10 mouse cellular contexts compared by ENCODE assay signal in genomic region chr2:134816383-134816782, GRCm38 (mm10). TPM values are rescaled to one million over a fixed set of nuclear protein-coding genes. Genes with fewer than 3 reads are reported as not detected.
DNase-seq lines count a peak whose midpoint lies in the region; ATAC-seq lines count a peak whose summit lies in the region.
"Had no signal": no experiment of that assay in that cellular context is flagged by ENCODE, and none has a peak within 500 bp of the region (broad histone marks: within the 10 kb centered on the region; RNA-seq: fewer than 3 reads in every experiment).

No protein-coding gene starts in this region.

- no peak overlapping the region for H3K4me2 ChIP-seq in kidney, embryonic 16.5 days (replicated peaks; ENCODE audit: low read depth, low read length)
- H3K4me2 ChIP-seq in kidney, embryonic 14.5 days (replicated peaks; ENCODE audit: low read depth, low read length): no peak overlapping the region
- H3K4me2 ChIP-seq: embryonic facial prominence, embryonic 12.5 days; heart, embryonic 13.5 days had no signal

- ATAC-seq in kidney, embryonic 16.5 days (ENCODE audit: low FRiP score, low TSS enrichment): peak; percentile 9; the same call in 1 of the 2 replicates
- no peak for ATAC-seq in kidney, embryonic 14.5 days (ENCODE audit: low FRiP score, low TSS enrichment)

- H3K9ac ChIP-seq in kidney, embryonic 16.5 days (replicated peaks; ENCODE audit: low read length): no peak overlapping the region
- no peak overlapping the region for H3K9ac ChIP-seq in kidney, embryonic 14.5 days (ENCODE audit: low read depth, low read length)
- H3K9ac ChIP-seq: embryonic facial prominence, embryonic 12.5 days; heart, embryonic 13.5 days had no signal

- no peak overlapping the region for H3K27ac ChIP-seq in kidney, embryonic 16.5 days (ENCODE audit: low read length)
- no peak overlapping the region for H3K27ac ChIP-seq in kidney, embryonic 14.5 days (ENCODE audit: low read depth, low read length)
- H3K27ac ChIP-seq: embryonic facial prominence, embryonic 12.5 days; heart, embryonic 13.5 days had no signal

- H3K4me1 ChIP-seq in kidney, embryonic 16.5 days (ENCODE audit: insufficient read depth, low read length): 0 out of 2 replicates have a peak, but pooled peaks cover 7% of the 10 kb centered on the region
- no peaks in the 10 kb centered on the region for H3K4me1 ChIP-seq in kidney, embryonic 14.5 days (ENCODE audit: control insufficient read depth, insufficient read depth, low read length)

- no peaks in the 10 kb centered on the region for H3K9me3 ChIP-seq in kidney, embryonic 16.5 days (ENCODE audit: low read length)
- H3K9me3 ChIP-seq in kidney, embryonic 14.5 days (ENCODE audit: control insufficient read depth, low read length): no peaks in the 10 kb centered on the region
- H3K9me3 ChIP-seq: embryonic facial prominence, embryonic 12.5 days; heart, embryonic 13.5 days had no signal

- DNase-seq in adrenal gland, adult 2 months: peak; percentile 55
- no peak for DNase-seq in adrenal gland, postnatal 4 days (ENCODE audit: low spot score in 2 of 2)
- DNase-seq in right cerebral cortex, postnatal 14 days: peak; percentile 10
- DNase-seq in right cerebral cortex, postnatal 25 days: no peak
- peak; percentile 26 for DNase-seq in testis, postnatal 14 days (ENCODE audit: low spot score)
- DNase-seq in layer of hippocampus, adult 18-20 months (ENCODE audit: low spot score in 2 of 2): no peak

- H3K27me3 ChIP-seq in kidney, embryonic 16.5 days (ENCODE audit: insufficient read depth, low read length): no peaks in the 10 kb centered on the region
- no peaks in the 10 kb centered on the region for H3K27me3 ChIP-seq in kidney, embryonic 14.5 days (ENCODE audit: control insufficient read depth, insufficient read depth, low read length)
- H3K27me3 ChIP-seq: embryonic facial prominence, embryonic 12.5 days; heart, embryonic 13.5 days had no signal

- no peaks in the 10 kb centered on the region for H3K36me3 ChIP-seq in kidney, embryonic 16.5 days (ENCODE audit: insufficient read depth, low read length)
- no peaks in the 10 kb centered on the region for H3K36me3 ChIP-seq in kidney, embryonic 14.5 days (ENCODE audit: control insufficient read depth, insufficient read depth, low read length)
- H3K36me3 ChIP-seq: embryonic facial prominence, embryonic 12.5 days; heart, embryonic 13.5 days had no signal

- WGBS in kidney, embryonic 16.5 days: 65% methylated on average over 11 of the region's 11 CpGs
- 71% methylated on average over 11 of the region's 11 CpGs for WGBS in kidney, embryonic 14.5 days

- H3K4me3 ChIP-seq in kidney, embryonic 16.5 days (ENCODE audit: low read length): no peak overlapping the region
- no peak overlapping the region for H3K4me3 ChIP-seq in kidney, embryonic 14.5 days (ENCODE audit: low read length)
- H3K4me3 ChIP-seq: embryonic facial prominence, embryonic 12.5 days; heart, embryonic 13.5 days had no signal

RNA-seq across cellular contexts. Expression of gene Plcb1, which starts 30.5 kb away (rescaled TPM):
- total RNA-seq in adrenal gland, adult 2 months (2021): 10 to 100 TPM; 69.9 to 80.4 TPM
- 24.7 and 39.3 TPM in 2 replicates for polyA plus RNA-seq in adrenal gland, adult 2 months (2012; rRNA removed)
- 10 to 100 TPM; 59.9 to 62.6 TPM for total RNA-seq in adrenal gland, postnatal 4 days (2021)
- polyA plus RNA-seq in kidney, embryonic 16.5 days (2015; fragmentation: Nextera tagmentation; extraction: Ambion mirVana): 20.3 and 25.1 TPM in 2 replicates
- polyA plus RNA-seq in kidney, embryonic 14.5 days (2014; fragmentation: Nextera tagmentation; extraction: Ambion mirVana): 34.5 and 34.6 TPM in 2 replicates
- total RNA-seq in layer of hippocampus, adult 18-20 months (2021): 100 to 1,000 TPM; 132 to 143 TPM

Comparison
In these comparisons a context has a peak if more than half of its experiments do, and no peak if none do; other contexts are left out.
1. DNase-seq: peak in adrenal gland, adult 2 months (single experiment), right cerebral cortex, postnatal 14 days (single experiment) and testis, postnatal 14 days (single experiment); none in adrenal gland, postnatal 4 days (0 of 2), right cerebral cortex, postnatal 25 days (single experiment) and layer of hippocampus, adult 18-20 months (0 of 2).